30 mouse cellular contexts compared by ENCODE assay signal in genomic region chr16:48297384-48298136, GRCm38 (mm10). TPM values are rescaled to one million over a fixed set of nuclear protein-coding genes. Genes with fewer than 3 reads are reported as not detected.
"Had no signal": no experiment of that assay in that cellular context is flagged by ENCODE, and none has a peak within 500 bp of the region (broad histone marks: within the 10 kb centered on the region; RNA-seq: fewer than 3 reads in every experiment).

No protein-coding gene starts in this region.

- H3K4me2 ChIP-seq: kidney, embryonic 15.5 days; limb, embryonic 12.5 days; limb, embryonic 15.5 days; liver, embryonic 12.5 days; liver, embryonic 15.5 days; midbrain, embryonic 13.5 days; neural tube, embryonic 13.5 days; stomach, embryonic 15.5 days had no signal

- H3K9ac ChIP-seq: kidney, embryonic 15.5 days; limb, embryonic 12.5 days; limb, embryonic 15.5 days; liver, embryonic 12.5 days; liver, embryonic 15.5 days; midbrain, embryonic 13.5 days; neural tube, embryonic 13.5 days; stomach, embryonic 15.5 days had no signal

- H3K27me3 ChIP-seq: kidney, embryonic 15.5 days; limb, embryonic 12.5 days; limb, embryonic 15.5 days; liver, embryonic 12.5 days; liver, embryonic 15.5 days; megakaryocyte, embryonic 14.5 days; midbrain, embryonic 13.5 days; neural tube, embryonic 13.5 days; stomach, embryonic 15.5 days had no signal

- ATAC-seq: liver, embryonic 12.5 days; midbrain, embryonic 13.5 days; midbrain, embryonic 16.5 days had no signal

- H3K9me3 ChIP-seq: kidney, embryonic 15.5 days; limb, embryonic 12.5 days; limb, embryonic 15.5 days; liver, embryonic 12.5 days; liver, embryonic 15.5 days; midbrain, embryonic 10.5 days; midbrain, embryonic 13.5 days; neural tube, embryonic 13.5 days; stomach, embryonic 15.5 days had no signal

- H3K4me3 ChIP-seq: kidney, embryonic 15.5 days; limb, embryonic 12.5 days; limb, embryonic 15.5 days; liver, embryonic 12.5 days; liver, embryonic 15.5 days; megakaryocyte, embryonic 14.5 days; midbrain, embryonic 10.5 days; midbrain, embryonic 13.5 days; myocyte; neural tube, embryonic 13.5 days; stomach, embryonic 15.5 days had no signal

- DNase-seq: kidney, adult 2 months; kidney, postnatal 10 days; kidney, postnatal 36 days; left cerebral cortex, postnatal 4 days; lung, adult 2 months; lung, postnatal 36 days; retina, postnatal 1 day; right cerebral cortex, postnatal 25 days; spleen, adult 18-20 months; thymus, postnatal 25 days had no signal

- H3K4me1 ChIP-seq: kidney, embryonic 15.5 days; limb, embryonic 12.5 days; limb, embryonic 15.5 days; liver, embryonic 15.5 days; megakaryocyte, embryonic 14.5 days; midbrain, embryonic 10.5 days; midbrain, embryonic 13.5 days; neural tube, embryonic 13.5 days; stomach, embryonic 15.5 days had no signal

- H3K36me3 ChIP-seq: kidney, embryonic 15.5 days; limb, embryonic 12.5 days; limb, embryonic 15.5 days; liver, embryonic 12.5 days; liver, embryonic 15.5 days; midbrain, embryonic 10.5 days; midbrain, embryonic 13.5 days; neural tube, embryonic 13.5 days; stomach, embryonic 15.5 days had no signal

- H3K27ac ChIP-seq: kidney, embryonic 15.5 days; limb, embryonic 12.5 days; limb, embryonic 15.5 days; liver, embryonic 12.5 days; liver, embryonic 15.5 days; midbrain, embryonic 10.5 days; midbrain, embryonic 13.5 days; neural tube, embryonic 13.5 days; stomach, embryonic 15.5 days had no signal

RNA-seq across cellular contexts. Expression of gene Dppa2, which starts 6.1 kb away (rescaled TPM):
- total RNA-seq: layer of hippocampus, adult 18-20 months; layer of hippocampus, postnatal 14 days; left cerebral cortex, adult 8-10 months; left cerebral cortex, postnatal 14 days; left cerebral cortex, postnatal 4 days; monocyte, adult 5-6 weeks; neutrophil, adult 5-6 weeks had no signal
- polyA plus RNA-seq: kidney, adult 2 months; kidney, embryonic 15.5 days; limb, embryonic 12.5 days; limb, embryonic 15.5 days; liver, embryonic 12.5 days; liver, embryonic 15.5 days; lung, adult 2 months; midbrain, embryonic 10.5 days; midbrain, embryonic 13.5 days; midbrain, embryonic 16.5 days; neural tube, embryonic 13.5 days; stomach, embryonic 15.5 days; thymus, postnatal 0 days had no signal

RNA-seq across cellular contexts. Expression of gene Dppa4, which starts 14.0 kb away (rescaled TPM):
- total RNA-seq: layer of hippocampus, adult 18-20 months; layer of hippocampus, postnatal 14 days; left cerebral cortex, adult 8-10 months; left cerebral cortex, postnatal 14 days; left cerebral cortex, postnatal 4 days; monocyte, adult 5-6 weeks; neutrophil, adult 5-6 weeks had no signal
- polyA plus RNA-seq: kidney, adult 2 months; kidney, embryonic 15.5 days; limb, embryonic 12.5 days; limb, embryonic 15.5 days; liver, embryonic 15.5 days; lung, adult 2 months; lung, embryonic 16.5 days; midbrain, embryonic 10.5 days; midbrain, embryonic 13.5 days; midbrain, embryonic 16.5 days; neural tube, embryonic 13.5 days; stomach, embryonic 15.5 days; thymus, postnatal 0 days had no signal
